Mouse (Mus musculus) 3T3-L1 (cell line): Measurements from ENCODE around the gene Optc.

ENCODE experiments used
- DNase-seq: peaks from one replicate; pipeline ENCODE4 v3.0.0-alpha.2; 2015; ENCODE audit warnings: low read depth, low spot score

The Optc gene

DNA sequence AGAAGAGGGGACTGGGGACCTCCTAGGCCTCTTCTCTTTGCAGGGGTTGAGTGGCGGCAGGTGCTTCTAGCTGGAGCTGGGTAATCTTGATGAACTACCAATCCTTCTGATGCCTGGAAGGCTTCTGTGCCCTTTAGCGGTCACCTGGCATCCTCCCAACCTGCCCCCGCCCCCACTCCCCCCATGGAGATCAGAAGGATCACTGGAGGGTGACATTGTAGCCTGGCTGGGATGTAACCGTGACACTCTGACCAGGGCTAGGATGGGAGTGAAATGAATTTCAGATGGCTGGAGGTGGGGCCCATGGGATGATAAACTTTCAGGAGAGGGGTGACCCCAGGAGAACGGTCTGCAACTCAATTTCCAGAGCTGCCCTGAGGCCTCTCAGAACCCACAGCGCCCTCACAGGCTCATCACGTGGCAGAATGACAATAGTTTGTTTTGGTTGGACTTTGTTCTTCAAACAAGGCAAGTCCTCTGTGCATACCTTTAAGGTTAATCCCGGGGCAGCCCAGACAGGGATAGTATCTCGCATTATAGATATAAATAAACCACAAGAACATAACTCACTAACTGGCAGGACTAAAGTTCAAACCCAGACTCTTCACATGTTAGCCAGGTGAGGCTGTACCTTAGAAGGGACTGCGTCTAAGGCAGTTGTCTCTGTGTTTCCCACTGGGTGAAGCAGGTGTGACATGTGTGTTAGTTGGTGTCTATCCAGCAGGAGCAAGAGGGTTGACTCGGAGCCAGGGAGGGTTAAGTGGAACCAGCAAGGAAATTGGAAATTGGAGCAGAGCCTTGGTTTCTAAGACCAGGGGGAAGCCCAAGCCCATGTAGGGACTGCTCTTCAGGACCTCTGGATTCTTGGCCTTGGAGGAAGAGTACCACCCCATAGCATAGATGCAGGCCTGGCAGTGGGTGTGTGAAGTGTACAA, 25.2 kb downstream of the Optc start:
- DNase-seq: no peak

DNA sequence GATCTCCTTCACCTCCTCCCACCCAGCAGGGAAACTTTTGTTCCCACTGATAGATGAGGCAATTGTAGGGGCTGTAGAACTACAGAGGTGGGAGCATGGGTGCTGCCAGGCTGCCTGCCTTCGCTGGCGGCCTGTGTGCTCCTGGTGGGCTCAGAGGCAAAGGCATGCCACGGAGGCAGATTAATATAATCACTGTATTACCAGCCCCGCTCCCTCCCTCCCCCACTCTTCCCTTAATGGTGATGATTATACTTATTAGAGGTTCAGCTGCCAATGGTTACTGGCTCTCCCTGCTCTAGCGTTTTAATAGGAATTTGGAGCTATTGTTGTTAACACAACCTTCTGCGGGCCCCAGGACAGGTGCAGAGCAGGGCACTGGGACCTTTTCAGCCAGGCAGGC, 26.0 kb downstream of the Optc start:
- DNase-seq: no peak

DNA sequence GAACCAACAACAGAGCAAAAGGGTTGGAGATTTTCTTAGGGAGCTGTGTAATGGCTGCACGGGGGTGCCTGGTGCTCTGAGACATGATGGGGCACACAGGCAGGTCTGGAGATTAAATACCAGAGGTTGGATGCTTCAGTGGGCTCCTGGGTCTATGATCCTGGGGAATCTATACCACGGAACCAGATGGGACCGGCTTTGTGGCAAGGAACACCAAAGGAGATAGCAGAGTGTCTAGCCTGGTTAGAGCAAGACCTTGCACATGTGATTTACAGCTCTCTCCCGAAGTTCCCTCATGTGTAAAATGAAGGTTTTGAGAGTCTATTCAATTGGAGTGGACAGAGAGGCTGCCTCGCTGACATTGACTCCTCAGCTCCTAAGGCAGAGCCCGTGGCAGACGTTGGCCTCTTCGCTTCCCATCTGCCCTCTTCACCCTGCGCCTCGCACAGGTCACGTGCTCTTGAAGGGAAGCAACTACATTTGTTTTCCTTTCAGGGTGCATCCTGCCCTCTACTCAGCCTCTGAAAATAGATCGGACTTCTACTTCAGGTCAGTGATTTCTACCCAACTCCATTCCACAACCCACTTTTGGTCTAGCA, 28.9 kb downstream of the Optc start:
- DNase-seq: no peak

DNA sequence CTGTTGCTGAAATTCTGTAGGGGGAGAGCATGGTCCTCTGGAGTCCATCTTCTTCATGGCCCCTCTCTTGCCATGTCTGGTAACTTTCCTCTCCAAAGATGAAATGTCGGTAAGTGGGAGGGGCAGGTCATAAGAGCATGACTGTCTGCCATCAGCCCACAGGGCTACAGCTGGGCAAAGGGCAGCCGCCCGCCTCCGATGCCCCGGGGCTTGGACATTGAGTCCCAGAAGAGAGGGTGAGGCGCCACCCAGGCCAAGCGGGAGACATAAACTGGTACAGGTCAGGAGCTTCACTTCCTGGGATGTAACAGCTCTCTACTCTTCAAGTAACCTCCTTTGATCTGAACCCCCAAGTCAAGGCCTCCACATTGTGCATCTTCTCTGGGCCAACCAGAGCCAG, 30.9 kb downstream of the Optc start:
- no peak for DNase-seq

DNA sequence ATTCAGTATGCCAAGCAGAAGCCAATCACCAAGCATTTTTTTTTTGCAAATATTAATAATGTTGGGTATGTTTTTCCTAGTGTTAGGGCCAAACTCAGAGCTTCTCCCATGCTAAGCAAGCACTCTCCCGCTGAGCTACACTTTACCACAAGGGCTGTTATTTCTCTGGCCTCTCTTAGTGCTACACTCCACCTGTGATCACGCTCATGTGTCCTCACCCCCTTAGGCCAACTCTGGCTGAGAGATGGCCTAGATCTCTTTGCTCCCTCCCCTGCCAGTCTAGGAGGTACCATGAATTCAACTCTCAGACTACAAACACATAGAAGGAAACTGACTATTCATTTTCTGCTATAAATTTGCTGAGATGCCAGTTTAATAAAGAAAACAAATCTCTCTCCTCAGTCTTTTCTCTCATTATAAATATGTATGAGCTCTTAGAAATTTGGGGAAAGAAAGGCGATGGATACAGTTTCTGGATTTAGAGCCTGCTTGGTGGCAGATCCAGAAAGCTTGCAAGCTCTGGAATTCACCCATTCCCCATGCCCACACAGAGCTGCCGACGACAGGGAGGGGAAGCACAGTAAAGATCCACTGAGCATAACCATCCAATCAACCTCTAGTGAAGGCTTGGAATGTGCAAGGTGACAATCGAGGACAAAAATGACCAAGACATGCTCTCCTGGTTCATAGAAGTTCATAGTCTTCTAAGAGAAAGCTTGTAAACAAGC, 34.5 kb downstream of the Optc start:
- DNase-seq: no peak

DNA sequence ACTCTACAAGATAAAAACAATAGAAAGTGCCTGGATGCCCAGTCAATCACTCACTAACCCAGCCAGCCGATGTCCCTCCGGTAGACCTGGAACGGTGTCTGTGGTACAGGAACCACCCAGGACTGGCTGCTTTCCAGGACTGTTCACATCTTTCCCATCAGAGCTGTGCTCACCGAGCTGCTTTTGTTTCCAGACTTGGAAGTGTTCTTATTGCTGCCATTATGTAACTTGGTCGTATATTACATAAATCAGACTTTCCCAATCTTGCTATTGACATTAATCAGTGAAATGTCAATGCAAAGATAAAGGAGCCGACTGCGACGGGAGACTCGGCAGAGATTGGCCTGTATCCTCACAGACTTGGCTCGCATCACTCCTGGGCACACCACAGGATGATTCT, 36.6 kb downstream of the Optc start:
- DNase-seq: no peak

DNA sequence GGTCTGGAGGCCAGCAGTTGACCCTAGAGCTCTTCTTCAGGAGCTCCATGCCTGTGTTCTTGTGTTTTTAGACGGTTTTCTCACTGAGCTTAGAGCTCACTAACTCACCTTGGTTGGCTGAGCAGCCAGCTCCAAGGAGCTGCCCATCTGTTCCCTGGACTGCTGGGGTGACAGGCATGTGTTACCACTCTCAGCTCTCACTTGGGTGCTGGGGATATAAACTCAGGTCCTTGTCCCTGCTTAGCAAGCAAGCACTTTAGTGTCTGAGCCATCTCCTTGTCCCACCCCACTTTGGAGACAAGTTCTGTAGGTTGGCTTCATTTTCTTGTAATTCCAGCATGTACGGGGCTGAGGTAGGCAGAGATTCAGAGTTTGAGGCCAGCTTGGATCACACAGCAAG, 38.6 kb downstream of the Optc start:
- DNase-seq: no peak

DNA sequence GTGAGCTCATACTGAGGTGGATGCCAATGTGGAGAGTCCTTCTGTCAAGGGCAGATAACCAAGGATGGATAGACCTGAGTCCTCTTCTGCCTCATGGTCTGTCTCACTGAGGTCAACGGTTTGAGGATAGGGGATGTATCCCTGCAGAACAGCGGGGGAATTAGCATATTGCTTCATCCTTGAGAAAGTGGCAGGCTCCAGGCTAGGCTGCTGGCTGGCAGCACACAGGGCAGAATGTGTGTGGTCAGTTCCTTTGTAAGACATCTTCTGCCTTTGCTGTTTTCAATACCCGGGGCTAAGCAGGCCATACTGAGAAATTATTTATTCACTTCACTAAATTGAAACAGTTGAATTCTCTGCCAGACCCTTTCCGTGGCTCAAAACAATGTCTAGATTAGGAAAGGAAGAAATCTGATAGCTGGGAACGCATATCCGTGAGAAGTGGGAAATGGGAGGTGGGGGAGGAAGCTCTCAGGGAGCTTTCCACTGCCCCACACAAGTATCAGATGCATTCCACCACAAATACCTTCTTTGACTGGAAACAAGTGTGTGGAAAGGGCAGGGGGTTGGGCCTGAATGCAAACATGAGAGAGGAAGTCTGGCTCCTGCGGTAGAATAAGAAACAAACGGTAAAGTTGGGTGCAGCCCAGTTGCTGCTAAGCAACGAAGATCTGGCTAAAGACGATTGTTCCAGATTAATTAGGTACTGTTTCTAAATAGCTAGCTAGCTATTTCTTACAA, 44.4 kb downstream of the Optc start:
- no peak for DNase-seq

DNA sequence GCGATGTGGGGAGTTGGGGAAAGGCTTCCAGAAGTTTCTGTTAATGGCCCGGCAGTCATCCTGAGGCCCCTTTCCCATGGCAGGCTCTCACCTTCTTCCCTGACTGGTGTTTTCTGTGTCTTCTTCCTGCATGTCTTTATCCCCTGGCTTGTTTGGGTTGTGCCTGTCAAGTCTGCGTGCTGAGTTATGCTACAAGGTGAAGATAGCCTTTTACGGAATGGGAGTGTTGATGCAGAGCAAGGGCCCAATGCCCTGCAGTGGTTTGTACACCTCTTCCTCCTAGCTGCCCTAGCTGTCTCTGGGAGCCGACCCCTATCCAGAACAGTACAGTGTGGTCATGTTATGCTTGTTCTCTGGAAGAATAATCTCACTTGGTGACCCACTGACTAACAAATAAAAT, 46.8 kb downstream of the Optc start:
- DNase-seq: no peak

DNA sequence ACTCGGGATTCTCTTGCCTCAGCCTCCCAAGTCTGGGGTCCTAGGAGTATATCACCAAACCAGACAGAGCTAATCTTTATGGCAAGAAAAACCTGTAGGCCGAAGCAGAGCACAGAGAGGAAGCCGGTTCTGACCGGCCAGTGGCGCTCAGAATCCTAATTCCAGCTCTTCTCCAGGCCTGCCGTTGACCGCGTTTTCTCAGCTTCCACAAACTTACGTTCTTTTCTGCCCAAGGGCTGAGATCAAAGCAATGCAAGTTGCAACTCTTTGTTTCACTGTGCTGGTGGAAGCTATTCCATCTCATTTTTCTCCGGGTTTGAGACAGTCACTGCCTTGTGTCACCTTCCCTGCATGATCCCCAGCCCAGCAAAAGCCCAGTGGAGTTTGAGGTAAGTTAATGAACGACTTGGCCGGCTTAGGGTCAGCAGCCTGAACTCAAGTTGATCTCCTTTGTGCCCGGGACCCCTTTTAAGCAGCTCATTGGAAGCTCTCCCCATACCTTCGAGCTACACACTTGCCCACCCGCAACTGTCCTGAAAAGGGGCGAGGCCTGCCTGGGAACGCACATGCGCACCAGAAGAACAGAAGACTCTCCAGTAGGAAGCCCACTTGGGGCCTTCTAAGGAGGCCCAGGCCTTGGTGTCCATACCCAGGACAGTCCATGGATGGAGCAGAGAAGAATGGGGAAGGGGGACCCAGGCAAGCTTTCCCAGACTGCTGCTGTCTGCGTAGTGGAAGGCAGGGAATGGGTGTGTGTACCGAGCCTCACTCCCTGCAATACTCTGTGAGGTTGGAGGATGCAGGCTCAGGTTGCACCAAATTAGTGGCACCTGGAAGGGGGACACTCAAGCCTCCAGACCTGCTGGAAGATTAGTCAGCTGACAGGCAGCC, 47.7 kb downstream of the Optc start:
- no peak for DNase-seq

DNA sequence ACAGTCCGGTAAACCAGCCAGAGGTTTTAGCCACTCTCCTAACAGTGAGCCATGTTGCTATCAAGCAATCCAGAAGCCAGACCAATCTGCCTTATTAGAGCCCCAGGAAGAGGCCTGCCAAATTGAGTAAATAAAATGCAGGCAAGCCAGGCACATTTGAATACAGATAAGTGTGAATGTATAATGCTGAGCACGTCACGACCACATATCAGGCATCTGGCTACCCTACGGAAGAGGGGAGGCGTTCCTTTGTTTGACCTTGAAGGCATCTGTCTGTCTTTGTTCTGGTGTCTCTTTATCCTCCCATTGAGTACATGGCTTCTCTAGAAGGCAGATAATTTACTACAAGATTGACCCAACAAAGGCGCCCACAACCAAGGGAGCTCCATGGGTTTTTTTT, 48.5 kb downstream of the Optc start:
- no peak for DNase-seq

DNA sequence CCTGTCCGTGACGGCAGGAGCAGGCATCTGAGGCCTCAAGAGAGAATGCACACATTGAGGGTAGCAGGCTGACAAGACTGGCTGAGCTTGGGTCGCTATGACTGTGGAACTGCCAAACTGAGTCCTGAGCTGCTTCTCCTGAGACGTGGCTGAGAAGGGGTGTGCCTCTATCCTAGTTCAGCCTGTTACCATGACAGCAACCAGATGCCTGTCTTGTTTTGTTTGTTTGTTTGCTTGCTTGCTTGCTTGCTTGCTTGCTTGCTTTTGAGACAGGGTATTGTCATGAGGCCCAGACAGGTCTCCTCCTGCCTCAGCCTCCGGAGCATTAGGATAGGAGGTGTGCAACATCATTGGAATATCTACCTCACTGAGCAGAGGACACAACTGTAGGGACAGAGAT, 50.0 kb downstream of the Optc start:
- no peak for DNase-seq

DNA sequence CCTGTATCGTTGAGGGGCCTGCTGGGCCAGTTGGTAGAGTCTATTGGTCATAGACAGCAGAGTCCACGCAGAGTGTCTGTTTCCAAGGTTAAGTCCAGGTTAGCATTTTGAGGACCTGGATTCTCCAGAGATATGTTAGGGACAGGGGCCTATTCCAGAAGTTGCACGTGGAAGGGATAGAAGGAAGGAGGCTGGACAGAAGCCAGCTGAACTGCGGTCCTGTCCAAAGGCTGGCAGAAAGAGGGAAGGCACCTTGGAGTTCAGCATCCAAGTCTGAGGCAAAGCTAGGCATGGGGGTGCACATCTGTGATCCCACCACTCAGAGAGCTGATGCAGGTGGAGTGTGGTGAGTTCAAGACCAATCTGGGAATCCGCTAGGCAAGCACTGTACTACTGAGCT, 50.6 kb downstream of the Optc start:
- no peak for DNase-seq

DNA sequence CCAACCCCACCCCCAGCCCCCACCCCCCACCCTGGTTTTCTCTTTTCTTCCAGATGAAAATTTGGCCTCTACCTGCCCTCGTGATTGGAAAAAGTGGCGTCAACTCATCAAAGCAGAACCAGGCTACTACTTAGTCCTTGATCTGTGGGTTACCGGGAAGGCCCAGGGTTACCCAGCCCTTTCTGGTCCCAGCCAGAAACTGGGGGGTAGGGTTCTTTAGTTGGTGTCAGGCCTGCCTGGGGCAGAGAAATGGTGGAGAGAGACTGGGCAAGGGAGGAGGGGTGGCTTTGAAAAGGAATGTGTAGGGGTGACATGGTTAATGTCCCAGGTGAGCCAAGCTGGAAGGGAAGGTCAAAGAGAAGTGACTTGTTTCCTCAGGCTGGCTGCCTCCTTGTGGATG, 51.1 kb downstream of the Optc start:
- DNase-seq: no peak

DNA sequence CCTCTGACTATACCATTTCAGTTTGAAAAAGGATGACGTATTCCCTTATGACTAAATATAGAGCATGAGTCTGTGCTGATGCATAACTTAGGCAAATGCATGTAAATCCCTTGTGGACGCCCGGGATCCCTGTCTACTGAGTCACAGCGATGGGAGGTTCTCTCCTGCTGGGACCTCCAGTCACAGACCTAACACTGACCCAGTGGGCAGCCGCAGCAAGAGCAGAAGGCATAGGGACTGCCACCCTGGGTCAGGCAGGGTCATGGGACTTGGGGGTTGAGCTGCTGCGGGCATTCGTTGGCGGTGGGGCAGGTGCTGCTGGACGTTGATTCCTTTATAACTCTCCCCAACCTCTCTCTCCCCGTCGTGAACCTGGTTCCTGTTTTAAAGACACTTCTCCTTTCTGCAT, 51.7 kb downstream of the Optc start:
- DNase-seq: peak; percentile 93

DNA sequence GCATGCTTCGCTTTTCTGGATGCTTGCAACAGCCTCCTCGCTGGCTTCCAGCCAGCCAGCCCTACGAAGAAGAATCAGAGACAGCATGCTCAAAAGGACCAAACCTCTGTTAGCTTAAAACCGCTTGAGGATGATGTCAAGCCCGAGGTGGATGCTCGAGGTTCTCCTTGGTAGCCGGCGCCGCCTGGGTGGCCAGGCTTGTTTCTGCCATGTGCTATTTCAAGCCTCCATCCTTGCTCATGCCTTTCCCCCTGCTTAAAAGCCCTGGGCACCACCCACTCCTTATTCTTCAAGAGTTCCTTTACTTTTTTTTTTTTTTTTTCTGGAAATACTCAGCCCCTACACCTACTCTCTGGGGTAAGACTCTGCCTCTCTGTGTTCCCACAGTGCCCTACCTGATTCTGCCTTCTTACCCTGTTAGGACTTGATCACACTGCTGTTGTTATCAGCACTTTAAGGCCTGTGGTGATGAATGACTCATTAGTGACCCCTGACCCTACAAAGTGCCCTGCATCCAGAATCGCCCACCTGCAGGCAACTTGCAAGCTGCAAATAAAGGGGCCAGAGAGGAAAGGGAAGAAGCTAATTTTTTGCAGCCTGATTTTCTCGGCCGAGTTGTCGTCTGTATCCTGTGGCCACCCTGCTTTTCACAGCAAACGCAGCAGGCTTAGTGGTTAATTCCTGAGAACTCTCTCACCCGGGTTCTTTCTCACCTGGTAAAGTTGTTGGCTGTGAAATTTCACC, 52.4 kb downstream of the Optc start:
- peak; percentile 67 for DNase-seq

DNA sequence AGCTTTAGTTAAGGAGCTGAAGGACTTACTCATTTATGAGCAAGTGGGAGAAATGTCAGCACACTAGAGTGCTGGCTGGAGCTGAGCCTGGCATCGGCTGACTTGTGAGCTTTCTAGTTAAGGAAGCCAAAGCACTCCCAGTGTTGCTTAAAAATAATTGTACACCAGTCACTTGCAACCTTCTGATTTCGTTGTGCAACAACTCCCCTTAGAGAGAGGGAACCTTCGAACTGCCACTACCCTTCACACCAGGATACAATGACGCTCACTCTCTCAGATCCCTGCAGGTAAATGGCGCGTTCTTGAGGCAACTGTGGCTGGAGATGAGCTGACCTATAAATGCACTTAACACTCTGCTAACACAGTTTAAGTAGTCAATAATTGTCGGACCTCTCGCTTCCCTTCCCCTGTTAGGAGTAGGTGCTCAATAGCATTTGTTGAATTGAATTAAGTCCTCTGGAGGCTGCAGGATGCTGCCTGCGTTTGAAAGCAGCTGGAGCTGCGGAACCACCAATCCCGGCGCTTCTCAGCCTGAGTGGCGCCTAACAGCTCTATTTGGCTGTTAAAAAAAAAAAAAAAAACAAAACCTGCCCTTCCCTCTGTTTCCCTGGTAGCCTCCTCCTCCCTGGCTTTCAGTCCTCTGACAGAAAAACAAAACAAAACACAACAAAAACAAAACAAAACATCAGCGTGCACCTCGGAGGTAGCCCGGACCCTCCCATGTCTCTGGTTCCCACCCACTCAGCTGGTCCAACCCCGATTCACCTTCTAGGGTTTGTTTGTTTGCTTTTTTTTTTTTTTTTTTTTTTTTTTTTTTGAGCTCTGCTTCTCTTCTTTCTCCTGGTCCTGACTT, 53.2 kb downstream of the Optc start:
- DNase-seq: peak; percentile 49
